23 mouse cellular contexts compared by ENCODE assay signal in genomic region chr16:27375318-27375717, GRCm38 (mm10). TPM values are rescaled to one million over a fixed set of nuclear protein-coding genes. Genes with fewer than 3 reads are reported as not detected.
A peak's percentile ranks its signal among the peaks of the same experiment; 100 is the strongest.
DNase-seq lines count a peak whose midpoint lies in the region; ATAC-seq and TF ChIP-seq lines count a peak whose summit lies in the region.
"Had no signal": no experiment of that assay in that cellular context is flagged by ENCODE, and none has a peak within 500 bp of the region (broad histone marks: within the 10 kb centered on the region; RNA-seq: fewer than 3 reads in every experiment).

No protein-coding gene starts in this region.

- WGBS in intestine, embryonic 16.5 days = 59% methylated on average over 2 of the region's 2 CpGs
- WGBS in kidney, embryonic 14.5 days = 72% methylated on average over 2 of the region's 2 CpGs
- 76% methylated on average over 2 of the region's 2 CpGs for WGBS in liver, embryonic 11.5 days
- 30% methylated on average over 2 of the region's 2 CpGs for WGBS in small intestine, adult 2 months
- 79% methylated on average over 2 of the region's 2 CpGs for WGBS in hindbrain, embryonic 12.5 days

- intact Hi-C loops in gastrocnemius, postnatal 36 days (cut with DNase I) = no loop called here

- H3K27ac ChIP-seq in intestine, embryonic 16.5 days (ENCODE audit: low read length) = 0 out of 2 replicates have a peak overlapping the region, but pooled peaks have one; percentile 33
- no peak overlapping the region for H3K27ac ChIP-seq in kidney, embryonic 14.5 days (ENCODE audit: low read depth, low read length)
- H3K27ac ChIP-seq in liver, embryonic 11.5 days (ENCODE audit: low read depth, low read length) = no peak overlapping the region
- peak overlapping the region; percentile 58 for H3K27ac ChIP-seq in small intestine, adult 2 months (ENCODE audit: insufficient read depth, low read depth, low read length)
- H3K27ac ChIP-seq in hindbrain, embryonic 12.5 days = no peak overlapping the region
- H3K27ac ChIP-seq: layer of hippocampus, adult 2 months; lung, embryonic 15.5 days; neural tube, embryonic 15.5 days had no signal

- no peaks in the 10 kb centered on the region for H3K27me3 ChIP-seq in intestine, embryonic 16.5 days (replicated peaks; ENCODE audit: control insufficient read depth, insufficient read depth, low read length)
- no peaks in the 10 kb centered on the region for H3K27me3 ChIP-seq in kidney, embryonic 14.5 days (ENCODE audit: control insufficient read depth, insufficient read depth, low read length)
- no peaks in the 10 kb centered on the region for H3K27me3 ChIP-seq in liver, embryonic 11.5 days (replicated peaks; ENCODE audit: control insufficient read depth, insufficient read depth, low read length)
- no peaks in the 10 kb centered on the region for H3K27me3 ChIP-seq in small intestine, adult 2 months (ENCODE audit: control insufficient read depth, insufficient read depth, low read length)
- H3K27me3 ChIP-seq in hindbrain, embryonic 12.5 days = no peaks in the 10 kb centered on the region
- H3K27me3 ChIP-seq: heart, embryonic 12.5 days; lung, embryonic 15.5 days; neural tube, embryonic 15.5 days had no signal

- no peak for TF ChIP-seq CTCF in small intestine, adult 2 months (IDR thresholded peaks at IDR 0.05; ENCODE audit: extremely low read depth, insufficient read length, insufficient replicate concordance, low read depth, low read length)

- no peak overlapping the region for H3K4me3 ChIP-seq in intestine, embryonic 16.5 days (ENCODE audit: low read length)
- no peak overlapping the region for H3K4me3 ChIP-seq in kidney, embryonic 14.5 days (ENCODE audit: low read length)
- H3K4me3 ChIP-seq in liver, embryonic 11.5 days (ENCODE audit: low read depth, low read length) = no peak overlapping the region
- no peak overlapping the region for H3K4me3 ChIP-seq in small intestine, adult 2 months (ENCODE audit: low read depth, low read length)
- no peak overlapping the region for H3K4me3 ChIP-seq in hindbrain, embryonic 12.5 days
- H3K4me3 ChIP-seq: heart, embryonic 12.5 days; layer of hippocampus, adult 2 months; lung, embryonic 15.5 days; myocyte; neural tube, embryonic 15.5 days had no signal

- no peaks in the 10 kb centered on the region for H3K9me3 ChIP-seq in intestine, embryonic 16.5 days (ENCODE audit: control insufficient read depth, low read length)
- H3K9me3 ChIP-seq in kidney, embryonic 14.5 days (ENCODE audit: control insufficient read depth, low read length) = no peaks in the 10 kb centered on the region
- H3K9me3 ChIP-seq in liver, embryonic 11.5 days (ENCODE audit: control insufficient read depth, low read length) = no peaks in the 10 kb centered on the region
- H3K9me3 ChIP-seq in hindbrain, embryonic 12.5 days (replicated peaks) = no peaks in the 10 kb centered on the region
- H3K9me3 ChIP-seq: heart, embryonic 12.5 days; lung, embryonic 15.5 days; neural tube, embryonic 15.5 days had no signal

- no peak for TF ChIP-seq POLR2A in small intestine, adult 2 months (IDR thresholded peaks at IDR 0.05; ENCODE audit: low read depth, low read length)

- no peak for DNase-seq in liver, embryonic 11.5 days (ENCODE audit: low spot score)
- no peak for DNase-seq in gastrocnemius, postnatal 36 days
- no peak for DNase-seq in lung, postnatal 4 days
- DNase-seq: cerebellum, postnatal 25 days; gastrocnemius, postnatal 25 days; midbrain, embryonic 14.5 days had no signal

- H3K36me3 ChIP-seq in intestine, embryonic 16.5 days (ENCODE audit: control insufficient read depth, insufficient read depth, low read length) = no peaks in the 10 kb centered on the region
- no peaks in the 10 kb centered on the region for H3K36me3 ChIP-seq in kidney, embryonic 14.5 days (ENCODE audit: control insufficient read depth, insufficient read depth, low read length)
- H3K36me3 ChIP-seq in liver, embryonic 11.5 days (ENCODE audit: control insufficient read depth, insufficient read depth, low read length) = no peaks in the 10 kb centered on the region
- H3K36me3 ChIP-seq in small intestine, adult 2 months (ENCODE audit: control insufficient read depth, insufficient read depth, low read length) = no peaks in the 10 kb centered on the region
- H3K36me3 ChIP-seq in hindbrain, embryonic 12.5 days = no peaks in the 10 kb centered on the region
- H3K36me3 ChIP-seq: heart, embryonic 12.5 days; lung, embryonic 15.5 days; neural tube, embryonic 15.5 days had no signal

- no peaks in the 10 kb centered on the region for H3K4me1 ChIP-seq in intestine, embryonic 16.5 days (ENCODE audit: control insufficient read depth, insufficient read depth, low read length)
- no peaks in the 10 kb centered on the region for H3K4me1 ChIP-seq in kidney, embryonic 14.5 days (ENCODE audit: control insufficient read depth, insufficient read depth, low read length)
- no peaks in the 10 kb centered on the region for H3K4me1 ChIP-seq in liver, embryonic 11.5 days (replicated peaks; ENCODE audit: control insufficient read depth, insufficient read depth, low read length)
- peaks cover 9% of the 10 kb centered on the region; the same call in 1 of the 2 replicates for H3K4me1 ChIP-seq in small intestine, adult 2 months (ENCODE audit: control insufficient read depth, insufficient read depth, insufficient read length, low read length)
- no peaks in the 10 kb centered on the region for H3K4me1 ChIP-seq in hindbrain, embryonic 12.5 days
- H3K4me1 ChIP-seq: heart, embryonic 12.5 days; lung, embryonic 15.5 days; neural tube, embryonic 15.5 days had no signal

- ATAC-seq in intestine, embryonic 16.5 days = peak; percentile 93
- peak; percentile 72; the same call in 1 of the 2 replicates for ATAC-seq in kidney, embryonic 14.5 days (ENCODE audit: low FRiP score, low TSS enrichment)
- ATAC-seq in liver, embryonic 11.5 days (replicated peaks; ENCODE audit: low FRiP score) = 0 out of 2 replicates have a peak, but pooled peaks have one; percentile 47
- ATAC-seq in hindbrain, embryonic 12.5 days (ENCODE audit: low FRiP score) = no peak
- ATAC-seq: forebrain, embryonic 14.5 days; hindbrain, embryonic 16.5 days had no signal

- no peak overlapping the region for H3K9ac ChIP-seq in intestine, embryonic 16.5 days (ENCODE audit: low read depth, low read length)
- no peak overlapping the region for H3K9ac ChIP-seq in kidney, embryonic 14.5 days (ENCODE audit: low read depth, low read length)
- no peak overlapping the region for H3K9ac ChIP-seq in liver, embryonic 11.5 days (ENCODE audit: low read depth, low read length)
- H3K9ac ChIP-seq in hindbrain, embryonic 12.5 days = no peak overlapping the region
- H3K9ac ChIP-seq: heart, embryonic 12.5 days; lung, embryonic 15.5 days; neural tube, embryonic 15.5 days had no signal

- H3K4me2 ChIP-seq in intestine, embryonic 16.5 days (ENCODE audit: low read depth, low read length) = 0 out of 2 replicates have a peak overlapping the region, but pooled peaks have one; percentile 15
- H3K4me2 ChIP-seq in kidney, embryonic 14.5 days (replicated peaks; ENCODE audit: low read depth, low read length) = no peak overlapping the region
- H3K4me2 ChIP-seq in liver, embryonic 11.5 days = no peak overlapping the region
- H3K4me2 ChIP-seq in hindbrain, embryonic 12.5 days (replicated peaks) = no peak overlapping the region
- H3K4me2 ChIP-seq: heart, embryonic 12.5 days; lung, embryonic 15.5 days; neural tube, embryonic 15.5 days had no signal

RNA-seq across cellular contexts. Expression of gene Uts2b, which starts 5.3 kb away (rescaled TPM):
- polyA plus RNA-seq in intestine, embryonic 16.5 days (2015; fragmentation: Nextera tagmentation; extraction: Ambion mirVana) = 0.22 TPM in 1 of 2 replicates, not detected in the other
- polyA plus RNA-seq in kidney, embryonic 14.5 days (2014; fragmentation: Nextera tagmentation; extraction: Ambion mirVana) = not detected in 2 replicates
- not detected in 2 replicates for polyA plus RNA-seq in liver, embryonic 11.5 days (2014; fragmentation: Nextera tagmentation; extraction: Ambion mirVana)
- not detected in 2 replicates for polyA plus RNA-seq in small intestine, adult 2 months (2012; rRNA removed)
- total RNA-seq in gastrocnemius, postnatal 36 days (2021) = not detected
- 1.8 and 2.2 TPM in 2 replicates for polyA plus RNA-seq in hindbrain, embryonic 12.5 days (2016; fragmentation: Nextera tagmentation; extraction: Ambion mirVana)
- total RNA-seq: adrenal gland, adult 18-20 months; gastrocnemius, postnatal 25 days; layer of hippocampus, adult 2 months; megakaryocyte progenitor cell, adult 5-6 weeks; MEL had no signal
- polyA plus RNA-seq: forebrain, embryonic 14.5 days; limb, embryonic 11.5 days; myocyte; stomach, embryonic 14.5 days; thymus, postnatal 0 days had no signal

RNA-seq across cellular contexts. Expression of gene Ccdc50, which starts 13.4 kb away (rescaled TPM):
- 32.9 and 34.9 TPM in 2 replicates for polyA plus RNA-seq in intestine, embryonic 16.5 days (2015; fragmentation: Nextera tagmentation; extraction: Ambion mirVana)
- 57.3 and 86.1 TPM in 2 replicates for polyA plus RNA-seq in kidney, embryonic 14.5 days (2014; fragmentation: Nextera tagmentation; extraction: Ambion mirVana)
- 40.7 and 42.3 TPM in 2 replicates for polyA plus RNA-seq in liver, embryonic 11.5 days (2014; fragmentation: Nextera tagmentation; extraction: Ambion mirVana)
- polyA plus RNA-seq in small intestine, adult 2 months (2012; rRNA removed) = 7.1 and 9.9 TPM in 2 replicates
- total RNA-seq in gastrocnemius, postnatal 36 days (2021) = 10 to 100 TPM; 61.8 to 70.7 TPM
- polyA plus RNA-seq in hindbrain, embryonic 12.5 days (2016; fragmentation: Nextera tagmentation; extraction: Ambion mirVana) = 66.4 and 71.6 TPM in 2 replicates

Comparison
In these comparisons a context has a peak if more than half of its experiments do, and no peak if none do; other contexts are left out.
1. H3K27ac ChIP-seq: peak in intestine, embryonic 16.5 days (single experiment) and small intestine, adult 2 months (single experiment); none in kidney, embryonic 14.5 days (single experiment), liver, embryonic 11.5 days (single experiment) and hindbrain, embryonic 12.5 days (single experiment).